Mouse (Mus musculus) spleen, postnatal 14 days (tissue): ENCODE results near the gene Tubgcp6.

Source experiments
- DNase-seq, 2 experiments: peaks; one replicate each; pipeline ENCODE4 v3.0.0; 2021 to 2022; ENCODE audit warnings: low spot score in 2 of 2

The Tubgcp6 gene

GRCm38 (mm10) chr15:89064891-89065290 lies 58.0 kb downstream of the Tubgcp6 start:
- no peak for DNase-seq

- DNase-seq: no peak
These were observed 59.4 kb downstream of the Tubgcp6 start for GRCm38 (mm10) chr15:89063536-89063935.

DNA sequence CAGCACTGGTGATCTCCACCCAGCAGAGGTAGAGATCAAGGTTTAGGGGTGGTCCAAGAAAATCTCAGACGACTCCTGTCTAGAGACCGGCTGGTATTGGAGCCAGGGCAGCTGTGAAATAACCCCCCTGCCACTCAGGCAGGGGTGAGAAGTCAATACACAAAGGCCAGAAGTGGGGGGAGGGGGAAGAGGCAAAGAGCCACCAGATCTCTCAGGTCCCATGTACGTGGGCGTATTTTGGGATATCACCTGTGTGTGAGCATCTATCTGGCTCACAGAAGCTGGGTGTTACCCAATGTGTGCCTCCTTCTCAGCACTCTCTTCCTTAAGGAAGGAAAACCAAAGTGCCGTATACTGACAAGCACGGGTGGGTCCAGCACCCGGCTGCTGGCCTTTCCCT lies 59.9 kb downstream of the Tubgcp6 start:
- no peak for DNase-seq

- no peak for DNase-seq
These were observed 60.4 kb downstream of the Tubgcp6 start for GRCm38 (mm10) chr15:89062518-89062910.

GRCm38 (mm10) chr15:89061761-89062517 lies 61.0 kb downstream of the Tubgcp6 start:
- DNase-seq: no peak

DNA sequence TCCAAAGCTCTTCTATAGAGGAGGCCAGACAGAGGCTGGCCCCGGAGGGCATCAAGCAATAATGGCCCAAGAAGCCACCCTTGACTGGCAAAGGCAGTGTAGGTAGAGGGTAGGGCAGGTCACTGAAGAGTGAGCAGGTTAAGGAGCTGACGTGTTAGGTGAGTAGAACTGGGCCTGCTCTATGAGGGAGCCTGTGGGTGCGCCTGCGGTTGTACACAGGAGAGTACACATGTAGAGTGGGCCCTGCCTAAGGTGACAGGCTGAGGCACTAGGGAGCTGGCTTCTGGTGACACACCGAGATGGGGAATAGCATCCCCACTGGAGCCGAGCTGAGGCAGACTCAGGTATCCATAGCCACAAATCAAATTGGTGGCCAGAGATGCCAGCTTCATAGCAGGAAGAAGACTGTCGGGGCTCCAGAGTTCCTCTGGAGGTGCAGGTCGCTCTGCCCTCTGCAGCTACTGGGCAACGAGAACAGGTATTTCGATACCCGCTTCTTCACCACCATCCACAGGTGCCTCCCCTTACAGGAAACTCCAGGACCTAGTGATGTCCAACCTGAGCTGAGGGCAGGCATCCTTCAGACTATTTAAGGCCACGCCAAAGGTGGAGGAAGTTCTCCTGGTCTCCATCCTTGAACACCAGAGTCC lies 62.0 kb downstream of the Tubgcp6 start:
- DNase-seq: no peak

DNA sequence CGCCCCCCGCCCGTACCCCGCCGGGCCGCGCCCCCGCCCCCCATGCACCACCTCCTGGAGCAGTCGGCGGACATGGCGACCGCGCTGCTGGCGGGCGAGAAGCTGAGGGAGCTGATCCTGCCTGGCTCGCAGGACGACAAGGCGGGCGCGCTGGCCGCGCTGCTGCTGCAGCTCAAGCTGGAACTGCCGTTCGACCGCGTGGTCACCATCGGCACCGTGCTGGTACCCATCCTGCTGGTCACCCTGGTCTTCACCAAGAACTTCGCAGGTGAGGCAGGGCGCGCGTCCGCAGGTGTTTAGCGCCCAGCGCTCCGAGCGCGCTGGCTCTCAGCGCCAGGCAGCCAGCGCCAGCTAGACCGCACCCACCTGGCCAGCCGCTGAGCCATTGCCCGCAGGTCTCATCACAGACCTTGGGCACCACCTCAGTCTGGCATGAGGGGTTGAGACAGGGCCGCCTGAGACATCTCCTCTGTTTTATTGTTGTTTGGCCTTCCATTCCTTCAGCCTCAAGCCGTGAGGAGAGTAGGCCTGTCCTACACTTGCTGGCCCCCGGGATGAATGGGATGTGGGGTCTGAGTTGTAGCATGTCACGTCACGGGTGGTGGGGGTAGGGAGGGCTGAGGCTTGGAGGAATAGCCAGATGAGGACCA lies 62.8 kb downstream of the Tubgcp6 start:
- no peak for DNase-seq

DNA sequence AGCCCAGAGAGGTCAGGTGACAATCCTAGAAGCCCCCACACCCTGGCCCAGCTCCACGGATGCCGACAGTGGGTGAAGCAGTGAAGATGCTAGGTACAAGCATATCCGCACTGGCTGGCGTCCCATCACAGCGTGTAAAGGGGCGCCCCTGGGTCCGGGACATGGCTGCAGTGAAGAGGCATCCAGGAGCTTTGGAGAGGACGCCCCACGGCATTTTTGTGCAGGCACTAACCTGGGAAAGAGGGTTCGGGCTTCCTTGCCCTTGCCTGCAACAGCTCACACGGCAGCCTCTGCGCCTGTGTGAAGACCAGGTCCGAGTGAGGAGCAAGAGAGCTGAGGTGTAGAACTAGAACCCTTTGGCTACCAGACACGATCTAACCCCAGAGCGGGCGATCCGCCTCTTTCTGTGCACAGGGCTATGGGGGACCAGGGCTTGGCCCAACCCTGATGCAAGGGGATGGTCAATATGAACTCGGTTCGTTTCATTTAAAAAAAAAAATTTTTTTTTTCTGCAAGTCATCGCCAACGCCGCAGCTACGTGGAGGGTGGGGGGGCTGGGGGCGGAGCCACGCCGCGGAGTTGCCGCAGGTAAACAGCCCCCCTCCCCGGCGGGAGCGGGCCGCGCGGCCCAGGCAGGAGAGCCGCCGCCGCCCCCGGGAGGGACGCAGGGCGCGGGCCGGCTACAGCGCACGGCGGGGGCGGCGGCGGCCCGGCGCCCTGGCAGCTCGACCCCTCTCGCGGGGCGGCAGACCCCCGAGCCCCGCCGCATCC lies 63.6 kb downstream of the Tubgcp6 start, which contains the start of gene Panx2:
Panx2 (plus strand) TSS at position 574 of the 771 bp plus-strand sequence.
- no peak for DNase-seq

- no peak for DNase-seq
These were observed 64.2 kb downstream of the Tubgcp6 start for GRCm38 (mm10) chr15:89058736-89059135.

- no peak for DNase-seq
These were observed 68.2 kb downstream of the Tubgcp6 start for GRCm38 (mm10) chr15:89054666-89055065.
